Mouse (Mus musculus) cerebellum, adult 2 months (tissue): ENCODE measurements at regions not wholly inside any gene's neighbourhood (a gene's known extent, or its start where the extent isn't known, plus 50 kb on each side); places are given as distances from the start of the nearest gene placed in this dataset.

Source experiments
- CTCF ChIP-seq: fragments of 200-500 bp; IDR thresholded peaks from 2 replicates; pipeline ENCODE4 v1.5.1; 2011; ENCODE audit warnings: low read depth, mild to moderate bottlenecking, control low read depth, low read length, moderate library complexity, borderline replicate concordance; ENCODE audit not compliant: insufficient read depth
- POLR2A ChIP-seq: fragments of 200-500 bp; IDR thresholded peaks from 2 replicates; pipeline ENCODE4 v1.6.1; 2011; ENCODE audit warnings: low read length, control low read depth, borderline replicate concordance; ENCODE audit not compliant: insufficient read depth

- TF ChIP-seq CTCF (no peak), POLR2A (no peak)
These were observed 265.4 kb downstream of the Parp8 start for GRCm38 (mm10) chr13:116759912-116760311.
